Mouse (Mus musculus) brain, embryonic 14.5 days (tissue): ENCODE results near the gene Rnls.

ENCODE experiments used
- CTCF ChIP-seq: fragments of 200-500 bp; IDR thresholded peaks from 2 replicates; pipeline ENCODE4 v1.5.1; 2012; ENCODE audit warnings: inconsistent platforms, mild to moderate bottlenecking, moderate library complexity, borderline replicate concordance; ENCODE audit not compliant: insufficient read depth, insufficient read length; ENCODE audit errors: extremely low read depth
- POLR2A ChIP-seq: fragments of 200-500 bp; IDR thresholded peaks from 2 replicates; pipeline ENCODE4 v1.6.1; 2012; ENCODE audit warnings: mild to moderate bottlenecking, inconsistent platforms, borderline replicate concordance; ENCODE audit not compliant: poor library complexity, insufficient read depth, insufficient read length, severe bottlenecking; ENCODE audit errors: extremely low read depth

- no peak for TF ChIP-seq POLR2A
- no peak for TF ChIP-seq CTCF
Observed at GRCm38 (mm10) chr19:33109941-33110371, 282.1 kb downstream of the Rnls start.
